Mouse (Mus musculus) testis, adult 2 months (tissue): ENCODE data around the gene Trim25.

Source experiments
- CTCF ChIP-seq: fragments of 200-500 bp; IDR thresholded peaks from 2 replicates; pipeline ENCODE4 v1.5.1; 2012; ENCODE audit warnings: low read depth, mild to moderate bottlenecking, inconsistent platforms, low read length, moderate library complexity; ENCODE audit not compliant: control insufficient read depth, insufficient read depth, insufficient replicate concordance
- POLR2A ChIP-seq: fragments of 200-500 bp; IDR thresholded peaks from 2 replicates; pipeline ENCODE4 v1.6.1; 2012; ENCODE audit warnings: low read depth, mild to moderate bottlenecking, inconsistent platforms, low read length, moderate library complexity; ENCODE audit not compliant: control insufficient read depth

- no peak for TF ChIP-seq POLR2A
- no peak for TF ChIP-seq CTCF
Observed at GRCm38 (mm10) chr11:88970202-88970732, 28.9 kb upstream of the Trim25 start, which contains the start of gene Coil.
